Mouse (Mus musculus): ENCODE data around the gene Map1s. TPM values are rescaled to one million over a fixed set of nuclear protein-coding genes. Genes with fewer than 3 reads are reported as not detected.

Map1s gene
- polyA plus RNA-seq (2014; fragmentation: Nextera tagmentation; extraction: Ambion mirVana) = 41.5 and 42.0 TPM in 2 replicates

GRCm38 (mm10) chr8:70905831-70906736 is at the start of gene Map1s:
Gene Map1s (plus strand): TSS chr8:70905932.
- H3K9ac ChIP-seq (replicated peaks; ENCODE audit: low read depth, low read length) = peak within 1 kb of the TSS; percentile 85
- H3K27me3 ChIP-seq (ENCODE audit: control insufficient read depth, insufficient read depth, low read length) = no peaks in the 10 kb centered on the region
- peaks cover 3% of the 10 kb centered on the region for H3K36me3 ChIP-seq (ENCODE audit: control insufficient read depth, insufficient read depth, low read length)
- H3K4me1 ChIP-seq (ENCODE audit: control insufficient read depth, insufficient read depth, low read length) = peaks cover 9% of the 10 kb centered on the region; the same call in 1 of the 2 replicates
- WGBS = under 1% methylated on average over 71 of the region's 86 CpGs
- peak within 1 kb of the TSS; percentile 88 for H3K4me3 ChIP-seq (ENCODE audit: low read depth, low read length)
- no peaks in the 10 kb centered on the region for H3K9me3 ChIP-seq (ENCODE audit: control insufficient read depth, low read depth, low read length)
- peak; percentile 93 for ATAC-seq (ENCODE audit: insufficient number of reproducible peaks, insufficient read depth, low FRiP score, low read depth)
- H3K4me2 ChIP-seq (replicated peaks; ENCODE audit: low read depth, low read length) = peak within 1 kb of the TSS; percentile 93
- peak within 1 kb of the TSS; percentile 82 for H3K27ac ChIP-seq (ENCODE audit: low read length)

- 63% methylated on average over 5 of the region's 5 CpGs for WGBS
- no peak overlapping the region for H3K27ac ChIP-seq (ENCODE audit: low read length)
- no peak overlapping the region for H3K9ac ChIP-seq (replicated peaks; ENCODE audit: low read depth, low read length)
- no peaks in the 10 kb centered on the region for H3K36me3 ChIP-seq (ENCODE audit: control insufficient read depth, insufficient read depth, low read length)
- peak overlapping the region; percentile 89; the same call in 1 of the 2 replicates for H3K4me2 ChIP-seq (replicated peaks; ENCODE audit: low read depth, low read length)
- no peak for ATAC-seq (ENCODE audit: insufficient number of reproducible peaks, insufficient read depth, low FRiP score, low read depth)
- H3K4me1 ChIP-seq (ENCODE audit: control insufficient read depth, insufficient read depth, low read length) = peaks cover 3% of the 10 kb centered on the region; the same call in 1 of the 2 replicates
- H3K9me3 ChIP-seq (ENCODE audit: control insufficient read depth, low read depth, low read length) = no peaks in the 10 kb centered on the region
- no peaks in the 10 kb centered on the region for H3K27me3 ChIP-seq (ENCODE audit: control insufficient read depth, insufficient read depth, low read length)
- no peak overlapping the region for H3K4me3 ChIP-seq (ENCODE audit: low read depth, low read length)
These were observed 49.7 kb upstream of the Map1s start for GRCm38 (mm10) chr8:70856028-70856427.

DNA sequence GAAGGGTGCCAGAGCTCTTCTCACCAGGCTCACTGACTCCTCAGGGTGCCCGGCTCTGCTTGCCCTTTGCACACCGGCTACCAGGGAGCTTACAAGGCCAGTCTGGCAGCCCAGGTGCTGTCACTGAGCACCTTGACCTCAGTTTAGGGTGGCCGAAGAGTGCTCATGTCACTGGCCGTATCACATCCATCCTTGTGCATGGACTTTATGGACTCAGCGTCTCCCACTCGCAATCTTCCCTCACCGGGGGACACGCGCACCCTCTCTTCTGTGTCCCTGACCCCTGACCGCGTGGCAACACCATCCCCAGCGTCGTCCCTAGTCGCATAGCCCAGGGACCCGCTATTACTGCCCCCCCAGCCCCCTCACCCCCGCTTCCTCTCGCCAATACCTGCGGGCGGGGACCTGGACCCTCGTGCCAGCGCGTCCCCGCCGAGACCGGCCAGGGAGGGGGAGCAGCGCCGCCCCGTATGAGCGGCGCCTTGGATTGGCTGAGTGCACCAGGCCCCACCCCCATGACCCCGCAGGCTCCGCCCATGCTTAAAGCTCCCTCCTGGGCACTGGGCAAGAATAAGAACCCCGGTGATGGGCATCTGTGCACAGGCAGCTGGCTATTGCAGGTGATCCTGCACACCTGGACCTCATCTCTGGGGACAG is 49.1 kb upstream of the Map1s start:
- peak; percentile 79 for ATAC-seq (ENCODE audit: insufficient number of reproducible peaks, insufficient read depth, low FRiP score, low read depth)
- Histone ChIP-seq H3K36me3 (ENCODE audit: control insufficient read depth, insufficient read depth, low read length) (no peaks in the 10 kb centered on the region), H3K4me3 (ENCODE audit: low read depth, low read length) (peak overlapping the region; percentile 43), H3K27me3 (ENCODE audit: control insufficient read depth, insufficient read depth, low read length) (0 out of 2 replicates have a peak, but pooled peaks cover 3% of the 10 kb centered on the region), H3K4me1 (ENCODE audit: control insufficient read depth, insufficient read depth, low read length) (peaks cover 3% of the 10 kb centered on the region; the same call in 1 of the 2 replicates), H3K4me2 (replicated peaks; ENCODE audit: low read depth, low read length) (peak overlapping the region; percentile 89), H3K9ac (replicated peaks; ENCODE audit: low read depth, low read length) (peak overlapping the region; percentile 28; the same call in 1 of the 2 replicates), H3K27ac (ENCODE audit: low read length) (no peak overlapping the region), H3K9me3 (ENCODE audit: control insufficient read depth, low read depth, low read length) (no peaks in the 10 kb centered on the region)
- 8% methylated on average over 32 of the region's 33 CpGs for WGBS

DNA sequence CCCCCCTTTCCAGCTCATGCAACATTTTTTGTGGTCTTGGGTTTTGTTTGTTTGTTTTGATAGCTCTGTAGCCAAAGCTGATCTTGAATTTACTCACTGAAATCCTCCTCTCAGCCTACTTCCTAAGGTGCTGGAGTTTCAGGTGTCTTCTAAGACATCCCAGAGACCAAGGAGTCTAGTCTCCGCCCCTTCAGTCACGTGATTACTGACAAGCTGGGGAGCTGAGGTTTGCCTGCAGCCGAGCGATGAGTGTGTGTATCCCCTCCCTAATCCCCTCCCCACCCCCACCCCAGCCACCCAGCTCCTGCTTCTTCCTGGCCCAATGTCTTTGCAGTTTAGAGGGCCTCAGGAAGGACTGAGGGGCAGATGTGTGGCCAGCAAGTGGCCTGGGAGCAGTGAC is 48.2 kb upstream of the Map1s start:
- Histone ChIP-seq H3K9me3 (ENCODE audit: control insufficient read depth, low read depth, low read length) (no peaks in the 10 kb centered on the region), H3K4me1 (ENCODE audit: control insufficient read depth, insufficient read depth, low read length) (peaks cover 4% of the 10 kb centered on the region), H3K4me3 (ENCODE audit: low read depth, low read length) (no peak overlapping the region), H3K4me2 (replicated peaks; ENCODE audit: low read depth, low read length) (no peak overlapping the region; the same call in 1 of the 2 replicates), H3K27ac (ENCODE audit: low read length) (no peak overlapping the region), H3K9ac (replicated peaks; ENCODE audit: low read depth, low read length) (no peak overlapping the region), H3K36me3 (ENCODE audit: control insufficient read depth, insufficient read depth, low read length) (no peaks in the 10 kb centered on the region), H3K27me3 (ENCODE audit: control insufficient read depth, insufficient read depth, low read length) (0 out of 2 replicates have a peak, but pooled peaks cover 7% of the 10 kb centered on the region)
- 10% methylated on average over 4 of the region's 4 CpGs for WGBS
- ATAC-seq (ENCODE audit: insufficient number of reproducible peaks, insufficient read depth, low FRiP score, low read depth) = 0 out of 2 replicates have a peak, but pooled peaks have one; percentile 12

DNA sequence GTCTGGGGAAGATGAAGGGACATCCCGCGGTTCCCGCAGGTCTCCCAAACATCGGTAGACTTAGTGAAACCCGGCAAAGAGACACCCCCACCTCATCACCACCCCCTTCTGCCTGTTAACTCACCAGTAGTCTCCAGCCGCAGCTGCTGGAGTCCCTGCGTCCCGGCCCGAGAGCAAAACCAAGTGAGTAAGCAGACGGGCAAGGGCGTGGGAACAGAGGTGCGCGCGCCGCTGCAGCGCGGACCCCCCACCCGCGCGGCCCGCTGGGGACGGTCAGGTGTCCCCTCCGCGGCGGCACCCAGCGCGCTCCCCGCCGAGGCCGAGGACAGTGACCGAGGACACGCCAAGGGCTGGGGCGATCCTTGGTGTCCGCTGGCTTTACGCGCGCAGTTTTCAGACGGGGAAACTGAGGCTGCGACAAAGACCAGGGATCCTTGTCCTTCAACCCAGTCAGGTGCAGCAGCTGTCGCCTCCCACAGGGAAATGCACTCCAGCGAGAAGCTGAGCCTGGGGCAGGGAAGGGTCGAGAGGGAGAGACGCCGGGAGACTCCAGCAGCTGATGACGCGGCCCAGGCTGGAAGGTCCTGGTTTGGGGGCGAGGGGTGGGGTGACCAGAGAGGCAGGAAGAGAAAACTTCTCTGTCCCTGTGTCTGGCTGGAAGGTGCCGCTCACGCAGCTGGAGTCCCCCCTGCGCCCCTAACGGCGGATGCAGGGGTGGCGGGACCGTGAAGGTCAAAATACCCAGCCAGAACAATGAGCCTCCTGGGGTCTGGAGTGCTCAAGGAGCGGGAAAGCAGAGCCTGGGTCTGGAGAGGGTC is 42.7 kb upstream of the Map1s start, which contains the start of gene Kcnn1:
Gene Kcnn1, minus strand, starts transcription at position 435 of the 818 bp plus-strand sequence.
- Histone ChIP-seq H3K27me3 (ENCODE audit: control insufficient read depth, insufficient read depth, low read length) (0 out of 2 replicates have a peak, but pooled peaks cover 9% of the 10 kb centered on the region), H3K4me2 (replicated peaks; ENCODE audit: low read depth, low read length) (peak within 1 kb of the TSS; percentile 78), H3K27ac (ENCODE audit: low read length) (no peak within 1 kb of the TSS), H3K4me1 (ENCODE audit: control insufficient read depth, insufficient read depth, low read length) (peaks cover 26% of the 10 kb centered on the region), H3K4me3 (ENCODE audit: low read depth, low read length) (peak within 1 kb of the TSS; percentile 42), H3K36me3 (ENCODE audit: control insufficient read depth, insufficient read depth, low read length) (0 out of 2 replicates have a peak, but pooled peaks cover 1% of the 10 kb centered on the region), H3K9ac (replicated peaks; ENCODE audit: low read depth, low read length) (peak within 1 kb of the TSS; percentile 18; the same call in 1 of the 2 replicates), H3K9me3 (ENCODE audit: control insufficient read depth, low read depth, low read length) (no peaks in the 10 kb centered on the region)
- no peak for ATAC-seq (ENCODE audit: insufficient number of reproducible peaks, insufficient read depth, low FRiP score, low read depth)
- under 1% methylated on average over 55 of the region's 55 CpGs for WGBS

- H3K27me3 ChIP-seq (ENCODE audit: control insufficient read depth, insufficient read depth, low read length) = 0 out of 2 replicates have a peak, but pooled peaks cover 9% of the 10 kb centered on the region
- H3K27ac ChIP-seq (ENCODE audit: low read length) = no peak overlapping the region
- H3K4me1 ChIP-seq (ENCODE audit: control insufficient read depth, insufficient read depth, low read length) = peaks cover 37% of the 10 kb centered on the region
- H3K4me2 ChIP-seq (replicated peaks; ENCODE audit: low read depth, low read length) = peak overlapping the region; percentile 78
- WGBS = 2% methylated on average over 46 of the region's 46 CpGs
- no peaks in the 10 kb centered on the region for H3K9me3 ChIP-seq (ENCODE audit: control insufficient read depth, low read depth, low read length)
- no peak overlapping the region; the same call in 1 of the 2 replicates for H3K9ac ChIP-seq (replicated peaks; ENCODE audit: low read depth, low read length)
- H3K4me3 ChIP-seq (ENCODE audit: low read depth, low read length) = peak overlapping the region; percentile 42
- H3K36me3 ChIP-seq (ENCODE audit: control insufficient read depth, insufficient read depth, low read length) = 0 out of 2 replicates have a peak, but pooled peaks cover 2% of the 10 kb centered on the region
- no peak for ATAC-seq (ENCODE audit: insufficient number of reproducible peaks, insufficient read depth, low FRiP score, low read depth)
These were observed 41.6 kb upstream of the Map1s start for GRCm38 (mm10) chr8:70863956-70864711.

- H3K36me3 ChIP-seq (ENCODE audit: control insufficient read depth, insufficient read depth, low read length) = 0 out of 2 replicates have a peak, but pooled peaks cover 2% of the 10 kb centered on the region
- ATAC-seq (ENCODE audit: insufficient number of reproducible peaks, insufficient read depth, low FRiP score, low read depth) = no peak
- peak overlapping the region; percentile 40 for H3K9ac ChIP-seq (replicated peaks; ENCODE audit: low read depth, low read length)
- peaks cover 37% of the 10 kb centered on the region for H3K4me1 ChIP-seq (ENCODE audit: control insufficient read depth, insufficient read depth, low read length)
- 4% methylated on average over 24 of the region's 24 CpGs for WGBS
- H3K4me3 ChIP-seq (ENCODE audit: low read depth, low read length) = peak overlapping the region; percentile 42
- H3K27me3 ChIP-seq (ENCODE audit: control insufficient read depth, insufficient read depth, low read length) = 0 out of 2 replicates have a peak, but pooled peaks cover 9% of the 10 kb centered on the region
- peak overlapping the region; percentile 78 for H3K4me2 ChIP-seq (replicated peaks; ENCODE audit: low read depth, low read length)
- H3K9me3 ChIP-seq (ENCODE audit: control insufficient read depth, low read depth, low read length) = no peaks in the 10 kb centered on the region
- H3K27ac ChIP-seq (ENCODE audit: low read length) = peak overlapping the region; percentile 80
These were observed 41.0 kb upstream of the Map1s start for GRCm38 (mm10) chr8:70864712-70865221.
